7 mouse cellular contexts compared by ENCODE assay signal in the genomic region with DNA sequence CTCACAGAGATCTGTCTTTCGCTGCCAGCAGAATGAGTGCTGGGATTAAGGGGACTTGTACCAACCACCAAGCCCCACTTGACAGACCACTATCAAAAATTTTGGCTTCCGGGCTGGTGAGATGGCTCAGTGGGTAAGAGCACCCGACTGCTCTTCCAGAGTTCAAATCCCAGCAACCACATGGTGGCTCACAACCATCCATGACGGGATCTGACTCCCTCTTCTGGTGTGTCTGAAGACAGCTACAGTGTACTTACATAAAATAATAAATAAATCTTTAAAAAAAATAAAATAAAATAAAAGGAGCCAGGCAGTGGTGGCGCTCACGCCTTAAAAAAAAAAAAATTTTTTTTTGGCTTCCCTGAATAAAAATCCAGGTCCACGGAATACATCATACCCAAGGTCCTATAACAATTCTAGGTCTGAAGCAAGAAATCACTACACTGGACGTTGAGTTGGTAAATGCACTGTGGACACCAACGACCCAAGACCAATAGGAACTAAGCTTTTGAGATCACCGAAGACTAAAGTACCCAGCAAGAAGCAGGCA. TPM values are rescaled to one million over a fixed set of nuclear protein-coding genes. Genes with fewer than 3 reads are reported as not detected.
DNase-seq lines count a peak whose midpoint lies in the region; ATAC-seq and TF ChIP-seq lines count a peak whose summit lies in the region.

No protein-coding gene starts in this region.

- no peaks in the 10 kb centered on the region for H3K36me3 ChIP-seq in lung, embryonic 16.5 days (ENCODE audit: control insufficient read depth, insufficient read depth, low read length)
- H3K36me3 ChIP-seq in forebrain, embryonic 15.5 days = no peaks in the 10 kb centered on the region
- H3K36me3 ChIP-seq in limb, embryonic 11.5 days (ENCODE audit: control insufficient read depth, insufficient read depth, low read length) = no peaks in the 10 kb centered on the region
- no peaks in the 10 kb centered on the region for H3K36me3 ChIP-seq in small intestine, adult 2 months (ENCODE audit: control insufficient read depth, insufficient read depth, low read length)

- H3K27ac ChIP-seq in lung, embryonic 16.5 days (ENCODE audit: low read length) = no peak overlapping the region
- 0 out of 2 replicates have a peak overlapping the region, but pooled peaks have one; percentile 18 for H3K27ac ChIP-seq in forebrain, embryonic 15.5 days (replicated peaks)
- no peak overlapping the region for H3K27ac ChIP-seq in limb, embryonic 11.5 days (replicated peaks; ENCODE audit: low read depth, low read length)
- no peak overlapping the region for H3K27ac ChIP-seq in small intestine, adult 2 months (ENCODE audit: insufficient read depth, low read depth, low read length)

- TF ChIP-seq CTCF in small intestine, adult 2 months (IDR thresholded peaks at IDR 0.05; ENCODE audit: extremely low read depth, insufficient read length, insufficient replicate concordance, low read depth, low read length) = no peak

- H3K9ac ChIP-seq in lung, embryonic 16.5 days (ENCODE audit: low read length) = peak overlapping the region; percentile 45; the same call in 1 of the 2 replicates
- H3K9ac ChIP-seq in forebrain, embryonic 15.5 days (replicated peaks) = no peak overlapping the region
- no peak overlapping the region for H3K9ac ChIP-seq in limb, embryonic 11.5 days (ENCODE audit: low read length)

- H3K27me3 ChIP-seq in lung, embryonic 16.5 days (ENCODE audit: control insufficient read depth, insufficient read depth, low read depth, low read length) = no peaks in the 10 kb centered on the region
- no peaks in the 10 kb centered on the region for H3K27me3 ChIP-seq in forebrain, embryonic 15.5 days
- no peaks in the 10 kb centered on the region for H3K27me3 ChIP-seq in limb, embryonic 11.5 days (ENCODE audit: control insufficient read depth, insufficient read depth, low read length)
- H3K27me3 ChIP-seq in small intestine, adult 2 months (ENCODE audit: control insufficient read depth, insufficient read depth, low read length) = no peaks in the 10 kb centered on the region

- no peaks in the 10 kb centered on the region for H3K9me3 ChIP-seq in lung, embryonic 16.5 days (ENCODE audit: control insufficient read depth, low read length)
- H3K9me3 ChIP-seq in forebrain, embryonic 15.5 days = no peaks in the 10 kb centered on the region
- no peaks in the 10 kb centered on the region for H3K9me3 ChIP-seq in limb, embryonic 11.5 days (ENCODE audit: control insufficient read depth, low read length)

- no peaks in the 10 kb centered on the region; the same call in 1 of the 2 replicates for H3K4me1 ChIP-seq in lung, embryonic 16.5 days (replicated peaks; ENCODE audit: control insufficient read depth, insufficient read depth, low read length)
- peaks cover 8% of the 10 kb centered on the region; the same call in 1 of the 2 replicates for H3K4me1 ChIP-seq in forebrain, embryonic 15.5 days
- peaks cover 8% of the 10 kb centered on the region for H3K4me1 ChIP-seq in limb, embryonic 11.5 days (ENCODE audit: control insufficient read depth, insufficient read depth, low read length)
- H3K4me1 ChIP-seq in small intestine, adult 2 months (ENCODE audit: control insufficient read depth, insufficient read depth, insufficient read length, low read length) = no peaks in the 10 kb centered on the region

- no peak for DNase-seq in lung, postnatal 25 days (ENCODE audit: low spot score)
- DNase-seq in limb, embryonic 11.5 days (ENCODE audit: low spot score) = no peak
- DNase-seq in left cerebral cortex, adult 18-20 months (ENCODE audit: low spot score in 2 of 2) = no peak
- no peak for DNase-seq in gastrocnemius, adult 8-10 months (ENCODE audit: low spot score in 2 of 2)

- ATAC-seq in lung, embryonic 16.5 days (ENCODE audit: low read depth) = no peak
- ATAC-seq in forebrain, embryonic 15.5 days (replicated peaks) = peak; percentile 1; the same call in 1 of the 2 replicates
- no peak for ATAC-seq in limb, embryonic 11.5 days (ENCODE audit: insufficient number of reproducible peaks, low FRiP score, low TSS enrichment, low read depth)

- H3K4me2 ChIP-seq in lung, embryonic 16.5 days (ENCODE audit: low read depth, low read length) = peak overlapping the region; percentile 85
- H3K4me2 ChIP-seq in forebrain, embryonic 15.5 days (replicated peaks) = peak overlapping the region; percentile 68
- peak overlapping the region; percentile 84 for H3K4me2 ChIP-seq in limb, embryonic 11.5 days (ENCODE audit: low read depth, severe bottlenecking)

- peak overlapping the region; percentile 68 for H3K4me3 ChIP-seq in lung, embryonic 16.5 days (ENCODE audit: low read length)
- peak overlapping the region; percentile 58 for H3K4me3 ChIP-seq in forebrain, embryonic 15.5 days
- H3K4me3 ChIP-seq in limb, embryonic 11.5 days (ENCODE audit: low read depth, low read length) = peak overlapping the region; percentile 60
- H3K4me3 ChIP-seq in small intestine, adult 2 months (ENCODE audit: low read depth, low read length) = peak overlapping the region; percentile 85; the same call in 1 of the 2 replicates

- 44% methylated on average over 10 of the region's 10 CpGs for WGBS in lung, embryonic 16.5 days
- WGBS in forebrain, embryonic 15.5 days = 44% methylated on average over 10 of the region's 10 CpGs
- WGBS in limb, embryonic 11.5 days = 48% methylated on average over 10 of the region's 10 CpGs
- 39% methylated on average over 10 of the region's 10 CpGs for WGBS in small intestine, adult 2 months

- no peak for TF ChIP-seq POLR2A in small intestine, adult 2 months (IDR thresholded peaks at IDR 0.05; ENCODE audit: low read depth, low read length)

RNA-seq across cellular contexts. Expression of a gene that starts 0.4 kb away (rescaled TPM):
- 1.5 and 2.3 TPM in 2 replicates for polyA plus RNA-seq in lung, embryonic 16.5 days (2015; fragmentation: Nextera tagmentation; extraction: Ambion mirVana)
- polyA plus RNA-seq in forebrain, embryonic 15.5 days (2015; fragmentation: Nextera tagmentation; extraction: Ambion mirVana) = 1.9 and 2.2 TPM in 2 replicates
- polyA plus RNA-seq in limb, embryonic 11.5 days (2014; fragmentation: Nextera tagmentation; extraction: Ambion mirVana) = 2.2 and 2.7 TPM in 2 replicates
- polyA plus RNA-seq in small intestine, adult 2 months (2012; rRNA removed) = 0.10 and 0.18 TPM in 2 replicates
- total RNA-seq in left cerebral cortex, adult 18-20 months (2021) = 1 to 10 TPM; 3.1 to 4.9 TPM
- under 1 TPM; 0.36 to 0.74 (median 0.50) TPM for total RNA-seq in gastrocnemius, adult 8-10 months (2022)

RNA-seq across cellular contexts. Expression of a gene that starts 28.5 kb away (rescaled TPM):
- polyA plus RNA-seq in lung, embryonic 16.5 days (2015; fragmentation: Nextera tagmentation; extraction: Ambion mirVana) = 22.1 and 24.3 TPM in 2 replicates
- polyA plus RNA-seq in forebrain, embryonic 15.5 days (2015; fragmentation: Nextera tagmentation; extraction: Ambion mirVana) = 43.9 and 44.7 TPM in 2 replicates
- 31.2 and 34.2 TPM in 2 replicates for polyA plus RNA-seq in limb, embryonic 11.5 days (2014; fragmentation: Nextera tagmentation; extraction: Ambion mirVana)
- polyA plus RNA-seq in small intestine, adult 2 months (2012; rRNA removed) = 1.4 and 3.4 TPM in 2 replicates
- 10 to 100 TPM; 19.2 to 19.6 TPM for total RNA-seq in left cerebral cortex, adult 18-20 months (2021)
- 1 to 10 TPM; 4.3 to 7.1 (median 6.0) TPM for total RNA-seq in gastrocnemius, adult 8-10 months (2022)

RNA-seq across cellular contexts. Expression of a gene that starts 56.6 kb away (rescaled TPM):
- polyA plus RNA-seq in lung, embryonic 16.5 days (2015; fragmentation: Nextera tagmentation; extraction: Ambion mirVana) = 27.7 and 28.2 TPM in 2 replicates
- 31.9 and 32.0 TPM in 2 replicates for polyA plus RNA-seq in forebrain, embryonic 15.5 days (2015; fragmentation: Nextera tagmentation; extraction: Ambion mirVana)
- 36.5 and 37.0 TPM in 2 replicates for polyA plus RNA-seq in limb, embryonic 11.5 days (2014; fragmentation: Nextera tagmentation; extraction: Ambion mirVana)
- polyA plus RNA-seq in small intestine, adult 2 months (2012; rRNA removed) = 0.33 and 0.38 TPM in 2 replicates
- 10 to 100 TPM; 21.0 to 22.5 TPM for total RNA-seq in left cerebral cortex, adult 18-20 months (2021)
- total RNA-seq in gastrocnemius, adult 8-10 months (2022) = 10 to 100 TPM; 15.2 to 18.6 (median 16.6) TPM

Comparison
In these comparisons a context has a peak if more than half of its experiments do, and no peak if none do; other contexts are left out.
1. RNA of a gene that starts 56.6 kb away (polyA plus RNA-seq): 36.5 to 37.0 TPM in limb, embryonic 11.5 days, 31.9 to 32.0 TPM in forebrain, embryonic 15.5 days and 27.7 to 28.2 TPM in lung, embryonic 16.5 days; 0.33 to 0.38 TPM in small intestine, adult 2 months; every median in the first group is over 10 times any median in the second.
2. Peak in every context shown above with its lines, with median percentiles within 50 percentile points of each other: H3K4me2 ChIP-seq and H3K4me3 ChIP-seq.